Mouse (Mus musculus): ENCODE data around the gene Apobec1. TPM values are rescaled to one million over a fixed set of nuclear protein-coding genes. Genes with fewer than 3 reads are reported as not detected.
"Not testable (repeated sequence)": the region's sequence is repeated elsewhere in the genome, so short reads cannot be mapped to it uniquely, and the experiment has no call there.

The Apobec1 gene
- polyA plus RNA-seq (2015; fragmentation: Nextera tagmentation; extraction: Ambion mirVana): 2.8 and 3.8 TPM in 2 replicates

GRCm38 (mm10) chr6:122602242-122602991, at the start of gene Apobec1:
Gene Apobec1 (minus strand): TSS chr6:122602444.
- peak within 1 kb of the TSS; percentile 63 for H3K4me3 ChIP-seq (replicated peaks)
- peak; percentile 73 for DNase-seq
- no peaks in the 10 kb centered on the region for H3K36me3 ChIP-seq
- H3K4me1 ChIP-seq (replicated peaks): peaks cover 7% of the 10 kb centered on the region; the same call in 1 of the 2 replicates
- peak within 1 kb of the TSS; percentile 75 for H3K4me2 ChIP-seq
- peak within 1 kb of the TSS; percentile 67 for H3K9ac ChIP-seq
- H3K27me3 ChIP-seq: no peaks in the 10 kb centered on the region
- WGBS (ENCODE audit: insufficient replicate concordance): 3% methylated on average over 22 of the region's 22 CpGs
- ATAC-seq (ENCODE audit: low read depth): peak; percentile 91
- no peaks in the 10 kb centered on the region for H3K9me3 ChIP-seq (replicated peaks)
- H3K27ac ChIP-seq: peak within 1 kb of the TSS; percentile 63

GRCm38 (mm10) chr6:122650398-122650980, 48.2 kb upstream of the Apobec1 start:
- DNase-seq (no peak), ATAC-seq (ENCODE audit: low read depth) (no peak)
- H3K4me2 ChIP-seq: no peak overlapping the region
- WGBS (ENCODE audit: insufficient replicate concordance): 65% methylated on average over 5 of the region's 5 CpGs
- no peak overlapping the region for H3K9ac ChIP-seq
- H3K4me1 ChIP-seq (replicated peaks): no peaks in the 10 kb centered on the region
- no peak overlapping the region for H3K27ac ChIP-seq
- H3K9me3 ChIP-seq (replicated peaks): no peaks in the 10 kb centered on the region
- no peaks in the 10 kb centered on the region for H3K27me3 ChIP-seq
- no peaks in the 10 kb centered on the region for H3K36me3 ChIP-seq
- no peak overlapping the region for H3K4me3 ChIP-seq (replicated peaks)

GRCm38 (mm10) chr6:122649903-122650302, 47.7 kb upstream of the Apobec1 start:
- Histone ChIP-seq H3K27ac (no peak overlapping the region), H3K27me3 (no peaks in the 10 kb centered on the region), H3K4me2 (no peak overlapping the region), H3K4me3 (replicated peaks) (no peak overlapping the region), H3K9ac (no peak overlapping the region), H3K36me3 (no peaks in the 10 kb centered on the region), H3K9me3 (replicated peaks) (no peaks in the 10 kb centered on the region), H3K4me1 (replicated peaks) (no peaks in the 10 kb centered on the region)
- WGBS (ENCODE audit: insufficient replicate concordance): 69% methylated on average over 3 of the region's 3 CpGs
- ATAC-seq (ENCODE audit: low read depth): no peak
- no peak for DNase-seq

- H3K27ac ChIP-seq; H3K9ac ChIP-seq; H3K4me1 ChIP-seq (replicated peaks); H3K27me3 ChIP-seq; H3K4me2 ChIP-seq; H3K36me3 ChIP-seq; ATAC-seq (ENCODE audit: low read depth); H3K4me3 ChIP-seq (replicated peaks); H3K9me3 ChIP-seq (replicated peaks); DNase-seq: not testable (repeated sequence)
- 83% methylated on average over 21 of the region's 21 CpGs for WGBS (ENCODE audit: insufficient replicate concordance)
Measured at GRCm38 (mm10) chr6:122644196-122644595, 42.0 kb upstream of the Apobec1 start.

- H3K4me3 ChIP-seq (replicated peaks); H3K36me3 ChIP-seq; DNase-seq; H3K27me3 ChIP-seq; H3K4me1 ChIP-seq (replicated peaks); H3K27ac ChIP-seq; ATAC-seq (ENCODE audit: low read depth); H3K4me2 ChIP-seq; H3K9ac ChIP-seq; H3K9me3 ChIP-seq (replicated peaks): not testable (repeated sequence)
- 62% methylated on average over 4 of the region's 4 CpGs for WGBS (ENCODE audit: insufficient replicate concordance)
Measured at GRCm38 (mm10) chr6:122637566-122637965, 35.3 kb upstream of the Apobec1 start.

GRCm38 (mm10) chr6:122636666-122637065, 34.4 kb upstream of the Apobec1 start:
- WGBS (ENCODE audit: insufficient replicate concordance): 67% methylated on average over 3 of the region's 3 CpGs
- DNase-seq (no peak), ATAC-seq (ENCODE audit: low read depth) (no peak)

GRCm38 (mm10) chr6:122635315-122635714, 33.1 kb upstream of the Apobec1 start:
- 47% methylated on average over 7 of the region's 7 CpGs for WGBS (ENCODE audit: insufficient replicate concordance)
- Histone ChIP-seq H3K9me3 (replicated peaks) (no peaks in the 10 kb centered on the region), H3K4me2 (no peak overlapping the region), H3K36me3 (no peaks in the 10 kb centered on the region), H3K27ac (no peak overlapping the region), H3K4me1 (replicated peaks) (no peaks in the 10 kb centered on the region), H3K9ac (no peak overlapping the region), H3K4me3 (replicated peaks) (no peak overlapping the region), H3K27me3 (no peaks in the 10 kb centered on the region)
- no peak for ATAC-seq (ENCODE audit: low read depth)
- no peak for DNase-seq

More at GRCm38 (mm10) chr6:122636666-122637065, 34.4 kb upstream of the Apobec1 start:
- Histone ChIP-seq H3K4me1 (replicated peaks) (no peaks in the 10 kb centered on the region), H3K36me3 (no peaks in the 10 kb centered on the region), H3K9ac (no peak overlapping the region), H3K9me3 (replicated peaks) (no peaks in the 10 kb centered on the region), H3K27ac (no peak overlapping the region), H3K4me3 (replicated peaks) (no peak overlapping the region), H3K4me2 (no peak overlapping the region), H3K27me3 (no peaks in the 10 kb centered on the region)

- H3K36me3 ChIP-seq: no peaks in the 10 kb centered on the region
- H3K27me3 ChIP-seq: peaks cover 6% of the 10 kb centered on the region
- 24% methylated on average over 9 of the region's 9 CpGs for WGBS (ENCODE audit: insufficient replicate concordance)
- no peak for DNase-seq
- H3K9ac ChIP-seq: no peak overlapping the region
- ATAC-seq (ENCODE audit: low read depth): 0 out of 2 replicates have a peak, but pooled peaks have one; percentile 45
- H3K27ac ChIP-seq: no peak overlapping the region
- no peaks in the 10 kb centered on the region for H3K9me3 ChIP-seq (replicated peaks)
- H3K4me2 ChIP-seq: no peak overlapping the region
- no peaks in the 10 kb centered on the region for H3K4me1 ChIP-seq (replicated peaks)
- no peak overlapping the region for H3K4me3 ChIP-seq (replicated peaks)
Measured at GRCm38 (mm10) chr6:122633411-122633810, 31.2 kb upstream of the Apobec1 start.

GRCm38 (mm10) chr6:122627469-122628108, 25.3 kb upstream of the Apobec1 start:
- DNase-seq: no peak
- ATAC-seq (ENCODE audit: low read depth): no peak

GRCm38 (mm10) chr6:122626110-122626509, 23.9 kb upstream of the Apobec1 start, which contains the start of gene Dppa3:
Gene Dppa3 (plus strand): TSS chr6:122626410.
- WGBS (ENCODE audit: insufficient replicate concordance): 68% methylated on average over 8 of the region's 8 CpGs
- no peak for DNase-seq
- no peaks in the 10 kb centered on the region for H3K9me3 ChIP-seq (replicated peaks)
- 0 out of 2 replicates have a peak, but pooled peaks cover 6% of the 10 kb centered on the region for H3K4me1 ChIP-seq (replicated peaks)
- ATAC-seq (ENCODE audit: low read depth): no peak
- peak within 1 kb of the TSS; percentile 52 for H3K4me2 ChIP-seq
- H3K27me3 ChIP-seq: peaks cover 19% of the 10 kb centered on the region
- no peaks in the 10 kb centered on the region for H3K36me3 ChIP-seq
- no peak within 1 kb of the TSS for H3K9ac ChIP-seq
- peak within 1 kb of the TSS; percentile 31; the same call in 1 of the 2 replicates for H3K4me3 ChIP-seq (replicated peaks)
- H3K27ac ChIP-seq: no peak within 1 kb of the TSS

More at GRCm38 (mm10) chr6:122627469-122628108, 25.3 kb upstream of the Apobec1 start:
- Histone ChIP-seq H3K4me3 (replicated peaks) (peak overlapping the region; percentile 31), H3K4me1 (replicated peaks) (0 out of 2 replicates have a peak, but pooled peaks cover 6% of the 10 kb centered on the region), H3K27ac (no peak overlapping the region), H3K36me3 (no peaks in the 10 kb centered on the region), H3K9ac (no peak overlapping the region), H3K27me3 (peaks cover 19% of the 10 kb centered on the region), H3K9me3 (replicated peaks) (no peaks in the 10 kb centered on the region), H3K4me2 (peak overlapping the region; percentile 52)
- WGBS (ENCODE audit: insufficient replicate concordance): 13% methylated on average over 20 of the region's 20 CpGs

GRCm38 (mm10) chr6:122625156-122625555, 22.9 kb upstream of the Apobec1 start:
- WGBS (ENCODE audit: insufficient replicate concordance): 54% methylated on average over 4 of the region's 4 CpGs
- no peak for ATAC-seq (ENCODE audit: low read depth)

More at GRCm38 (mm10) chr6:122625156-122625555, 22.9 kb upstream of the Apobec1 start:
- H3K27me3 ChIP-seq: peaks cover 19% of the 10 kb centered on the region
- H3K4me2 ChIP-seq: no peak overlapping the region
- no peaks in the 10 kb centered on the region for H3K9me3 ChIP-seq (replicated peaks)
- H3K27ac ChIP-seq: no peak overlapping the region
- DNase-seq: no peak
- no peak overlapping the region for H3K4me3 ChIP-seq (replicated peaks)
- no peaks in the 10 kb centered on the region for H3K36me3 ChIP-seq
- H3K9ac ChIP-seq: no peak overlapping the region
- H3K4me1 ChIP-seq (replicated peaks): 0 out of 2 replicates have a peak, but pooled peaks cover 6% of the 10 kb centered on the region

Measured in liver, embryonic 13.5 days (tissue).